Mouse (Mus musculus) mesoderm, embryonic 11.5 days (tissue): ENCODE data around the gene Trpm3.

ENCODE experiments used
- DNase-seq: peaks from one replicate; pipeline ENCODE4 v3.0.0-alpha.2; 2012; ENCODE audit warnings: low read depth, low spot score

Trpm3 gene

GRCm38 (mm10) chr19:22847696-22848095, 708.9 kb downstream of the Trpm3 start:
- peak; percentile 64 for DNase-seq

GRCm38 (mm10) chr19:22848251-22848650, 709.4 kb downstream of the Trpm3 start:
- DNase-seq = no peak

DNA sequence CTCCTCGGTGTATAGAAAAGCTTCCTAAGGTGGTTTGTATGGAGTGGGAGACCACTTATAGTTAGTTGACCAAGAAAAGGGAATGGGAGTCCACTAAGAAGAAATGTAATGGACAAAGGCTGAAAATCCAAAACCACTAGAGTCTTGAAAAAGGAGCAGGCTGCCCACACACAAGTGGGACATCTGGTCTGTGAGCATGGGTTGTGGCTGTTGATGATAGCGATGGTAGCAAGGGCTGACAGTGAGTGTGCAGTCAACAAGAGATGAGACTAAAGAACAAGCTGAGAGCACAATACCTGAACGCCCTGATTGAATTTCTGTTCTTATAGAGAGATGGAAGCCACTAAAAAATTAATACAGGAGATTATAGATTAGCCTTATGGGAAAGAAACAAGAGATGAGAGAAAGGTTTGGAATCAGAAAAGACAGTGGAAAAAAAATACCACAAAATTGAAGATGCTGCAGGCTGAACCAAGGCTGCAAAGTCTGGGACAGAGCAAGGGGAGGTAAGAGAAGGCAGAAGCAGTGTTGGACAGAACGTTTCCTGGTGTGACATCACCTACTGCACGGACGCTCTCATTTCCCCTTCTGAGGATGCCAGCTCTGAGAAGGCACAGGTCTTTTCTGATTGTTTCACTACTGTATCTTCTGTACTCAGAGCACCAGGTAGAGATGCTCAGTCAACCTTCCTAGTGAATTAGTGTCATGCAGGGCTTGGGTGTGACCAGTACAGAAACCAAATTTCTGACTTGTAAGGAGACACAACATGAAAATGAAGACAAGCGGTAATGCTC, 710.1 kb downstream of the Trpm3 start:
- no peak for DNase-seq

DNA sequence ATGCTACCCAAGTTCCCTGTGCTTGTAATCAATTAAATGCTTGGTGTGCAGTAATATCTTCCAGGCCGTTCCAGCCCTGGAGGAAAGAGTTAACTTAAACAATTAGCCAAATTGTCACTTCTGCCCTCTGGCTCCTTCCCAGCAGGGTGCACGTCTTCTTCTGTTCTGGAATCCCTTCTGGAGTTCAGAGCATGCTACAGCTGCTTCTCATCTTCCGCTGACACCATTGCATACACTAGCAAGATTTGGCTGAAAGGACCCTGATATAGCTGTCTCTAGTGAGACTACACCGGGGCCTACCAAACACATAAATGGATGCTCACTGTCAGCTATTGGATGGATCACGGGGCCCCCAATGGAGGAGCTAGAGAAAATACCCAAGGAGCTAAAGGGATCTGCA, 712.6 kb downstream of the Trpm3 start:
- DNase-seq = peak; percentile 4

DNA sequence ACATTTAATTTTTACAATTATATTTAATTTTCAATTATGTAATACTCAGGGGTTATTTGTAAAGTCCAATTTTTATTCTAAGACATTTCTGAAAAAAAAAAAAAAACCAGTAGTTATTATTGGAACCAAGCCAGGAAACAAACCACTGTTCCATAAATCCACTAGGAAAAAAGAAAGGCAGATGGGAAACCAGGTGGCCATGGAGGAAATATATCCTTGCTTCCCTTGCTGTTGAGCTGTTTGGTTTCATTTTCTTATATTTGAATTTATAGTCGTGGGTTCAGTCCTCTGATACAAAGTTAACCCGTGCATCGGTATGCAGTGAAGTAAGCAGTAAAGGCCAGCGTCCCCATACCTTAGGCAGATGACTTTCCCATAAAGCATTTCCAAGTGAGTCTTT, 720.8 kb downstream of the Trpm3 start:
- no peak for DNase-seq

GRCm38 (mm10) chr19:22867456-22867855, 728.6 kb downstream of the Trpm3 start:
- DNase-seq = no peak

- DNase-seq = no peak
Observed at GRCm38 (mm10) chr19:22869853-22870252, 731.0 kb downstream of the Trpm3 start.

- DNase-seq = no peak
Observed at GRCm38 (mm10) chr19:22872456-22872855, 733.6 kb downstream of the Trpm3 start.

- no peak for DNase-seq
Observed at GRCm38 (mm10) chr19:22880199-22880598, 741.4 kb downstream of the Trpm3 start.

DNA sequence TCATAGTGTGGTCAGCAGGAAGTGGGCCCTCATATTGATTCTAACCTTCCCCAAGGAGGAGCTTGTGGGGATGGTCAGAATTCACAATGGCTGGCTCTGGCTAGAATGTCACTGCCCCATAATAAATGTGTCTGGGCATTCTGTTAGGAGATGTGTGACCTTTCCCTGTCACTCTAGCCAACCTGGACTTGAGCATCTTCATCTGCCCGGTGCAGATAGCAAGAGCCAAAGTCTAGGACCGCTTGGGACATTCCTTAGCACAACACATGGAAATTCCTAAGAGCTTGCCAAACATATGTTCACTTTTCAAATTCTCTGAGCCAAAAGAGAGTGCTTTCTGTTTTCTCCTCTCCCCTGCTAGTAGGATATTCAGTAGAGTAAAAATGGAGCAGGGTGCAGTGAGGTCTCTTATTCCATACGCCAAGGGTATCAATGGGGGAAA, 743.8 kb downstream of the Trpm3 start:
- DNase-seq = no peak

DNA sequence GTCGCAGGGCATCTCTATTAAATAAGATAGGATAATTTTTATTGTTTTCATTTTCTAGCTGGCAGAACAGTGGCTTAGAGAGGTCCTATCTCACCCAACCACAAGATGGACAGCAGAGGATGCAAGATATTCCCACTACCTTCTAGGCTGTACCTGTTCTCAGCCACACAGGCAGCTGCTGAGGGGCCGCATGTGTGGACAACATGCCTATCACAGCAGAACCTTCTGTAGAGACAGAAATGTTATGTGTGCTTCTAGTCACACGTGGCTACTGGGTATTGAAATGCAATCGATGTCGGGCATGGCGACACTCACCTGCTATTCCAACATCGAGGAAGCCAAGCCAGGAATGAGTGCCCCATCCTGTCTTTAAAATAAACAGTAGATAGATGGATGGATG, 744.3 kb downstream of the Trpm3 start:
- no peak for DNase-seq

DNA sequence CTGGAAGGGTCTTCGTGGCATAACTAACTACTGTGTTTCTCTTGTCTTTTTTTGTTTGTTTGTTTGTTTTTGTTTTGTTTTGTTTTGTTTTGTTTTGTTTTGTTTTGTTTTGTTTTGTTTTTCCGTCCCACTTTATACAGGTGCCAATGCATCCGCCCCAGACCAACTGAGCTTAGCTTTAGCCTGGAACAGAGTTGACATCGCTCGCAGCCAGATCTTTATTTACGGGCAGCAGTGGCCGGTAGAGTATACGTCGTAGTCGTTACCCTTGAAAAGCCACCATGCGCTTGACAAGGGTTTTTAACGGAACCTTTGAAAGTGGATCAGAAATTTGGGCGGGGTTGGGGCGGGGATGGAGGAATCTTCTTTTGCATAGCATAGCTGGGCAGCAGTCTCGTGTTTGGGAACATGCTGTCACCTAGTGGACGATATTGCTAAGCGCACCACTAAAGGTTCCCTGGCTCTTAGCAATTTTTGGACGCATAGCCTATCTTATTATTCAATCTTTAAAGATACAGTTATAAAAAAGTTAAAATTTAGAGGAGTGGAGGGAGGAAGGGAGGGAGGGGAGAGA, 745.0 kb downstream of the Trpm3 start:
- peak; percentile 76 for DNase-seq

DNA sequence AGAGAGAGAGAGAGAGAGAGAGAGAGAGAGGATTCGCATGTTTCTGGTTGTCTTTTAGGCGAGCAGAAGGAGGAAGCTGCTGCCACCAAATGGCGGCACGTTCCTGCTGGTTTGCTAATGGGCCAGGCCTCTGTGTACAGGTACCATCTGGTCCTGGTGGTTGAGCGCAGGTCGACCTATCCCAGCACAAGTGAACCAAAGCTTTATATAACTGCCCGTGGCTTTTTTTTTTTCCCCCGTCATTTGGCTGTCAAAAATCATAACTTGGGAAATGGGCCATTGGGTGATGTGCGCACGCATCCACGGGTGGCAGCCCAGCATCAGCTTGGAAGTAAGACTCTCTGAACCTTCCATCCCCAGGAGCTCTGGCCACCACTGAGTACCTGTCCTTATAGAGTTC, 745.5 kb downstream of the Trpm3 start:
- DNase-seq = no peak

DNA sequence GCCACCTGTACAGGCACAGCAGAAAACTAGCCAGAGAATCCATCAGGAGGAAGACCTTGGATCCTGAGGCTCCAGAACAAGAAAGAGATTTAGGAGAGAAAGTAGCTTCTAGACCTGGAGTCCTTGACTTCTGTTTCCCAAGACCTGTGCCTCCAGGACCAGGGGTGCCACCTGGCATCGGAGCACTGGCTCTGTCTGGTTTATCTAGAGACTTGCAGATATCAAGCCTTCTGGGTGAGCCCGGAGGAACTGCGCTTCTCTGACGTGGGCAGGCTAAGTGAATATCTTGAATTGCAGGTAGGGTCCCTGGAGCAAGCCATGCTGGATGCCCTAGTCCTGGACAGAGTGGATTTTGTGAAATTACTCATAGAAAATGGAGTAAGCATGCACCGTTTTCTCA, 746.2 kb downstream of the Trpm3 start:
- DNase-seq = no peak

- no peak for DNase-seq
Observed at GRCm38 (mm10) chr19:22901892-22902291, 763.0 kb downstream of the Trpm3 start.

- no peak for DNase-seq
Observed at GRCm38 (mm10) chr19:22902386-22902785, 763.5 kb downstream of the Trpm3 start.

- no peak for DNase-seq
Observed at GRCm38 (mm10) chr19:22905066-22905482, 766.2 kb downstream of the Trpm3 start.

- DNase-seq = no peak
Observed at GRCm38 (mm10) chr19:22910686-22911085, 771.8 kb downstream of the Trpm3 start.

DNA sequence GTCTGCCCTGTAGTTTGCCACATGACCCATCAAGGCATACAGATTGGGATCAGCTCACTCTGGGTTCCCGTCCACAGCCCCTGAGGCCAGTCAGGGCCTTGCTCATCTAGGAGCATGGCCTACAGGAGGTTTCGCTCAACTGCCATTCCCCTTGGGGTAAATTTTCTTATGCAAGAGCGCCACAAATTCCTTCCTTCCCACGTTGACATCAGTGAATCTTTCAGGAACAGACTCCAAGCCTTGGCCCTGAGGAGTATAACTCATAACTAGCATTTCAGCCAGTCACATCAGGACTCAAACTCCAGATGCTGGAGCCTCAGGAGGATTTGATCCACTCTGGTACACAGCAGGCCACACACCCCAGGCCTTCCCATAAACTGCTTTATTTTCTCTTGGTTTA, 774.1 kb downstream of the Trpm3 start:
- no peak for DNase-seq

GRCm38 (mm10) chr19:22915868-22916642, 777.2 kb downstream of the Trpm3 start:
- peak; percentile 85 for DNase-seq

DNA sequence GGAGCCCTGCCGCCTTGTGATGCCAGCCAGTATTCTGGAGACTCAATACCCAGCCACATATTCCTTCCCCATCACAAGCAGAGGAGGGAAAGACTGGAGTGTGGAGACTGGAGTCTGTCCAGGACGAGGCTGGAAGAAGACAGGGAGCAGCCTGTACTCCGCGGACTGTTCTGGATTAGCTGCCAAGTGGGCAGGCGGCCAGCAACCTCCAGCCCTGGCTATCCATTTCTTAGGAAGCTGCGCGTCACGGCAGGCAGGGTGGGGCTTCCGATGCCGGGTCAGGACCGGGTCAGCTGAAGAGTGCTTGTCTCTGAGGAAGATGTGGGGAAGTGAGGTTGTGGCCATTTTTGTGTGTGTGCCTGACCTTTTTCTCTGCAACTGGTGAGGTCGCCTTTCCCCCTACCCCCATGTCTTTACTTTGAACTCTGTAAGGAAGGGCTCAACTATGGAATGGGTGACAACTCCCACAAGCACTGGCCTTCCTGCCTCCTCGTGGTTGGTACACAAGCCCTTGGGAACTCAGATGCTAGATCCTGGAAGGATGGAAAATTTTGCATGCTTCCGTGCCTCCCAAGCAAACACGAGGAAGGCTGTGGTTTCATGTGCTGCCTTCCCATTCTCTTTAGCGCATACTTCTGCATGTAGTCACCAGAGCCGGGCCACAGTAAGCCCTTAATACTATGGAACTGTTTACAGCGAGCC, 777.9 kb downstream of the Trpm3 start:
- DNase-seq = peak; percentile 15

- DNase-seq = no peak
Observed at GRCm38 (mm10) chr19:22917345-22917735, 778.5 kb downstream of the Trpm3 start.
